Mouse (Mus musculus) cerebellum, adult 2 months (tissue): ENCODE data around the gene Hyal2.

Source experiments
- CTCF ChIP-seq: fragments of 200-500 bp; IDR thresholded peaks from 2 replicates; pipeline ENCODE4 v1.5.1; 2011; ENCODE audit warnings: low read depth, mild to moderate bottlenecking, control low read depth, low read length, moderate library complexity, borderline replicate concordance; ENCODE audit not compliant: insufficient read depth
- POLR2A ChIP-seq: fragments of 200-500 bp; IDR thresholded peaks from 2 replicates; pipeline ENCODE4 v1.6.1; 2011; ENCODE audit warnings: low read length, control low read depth, borderline replicate concordance; ENCODE audit not compliant: insufficient read depth

GRCm38 (mm10) chr9:107566041-107566709, 1.6 kb upstream of the Hyal2 start:
- peak; percentile 86 for TF ChIP-seq CTCF
- TF ChIP-seq POLR2A, result no peak
